Mouse (Mus musculus): Measurements from ENCODE around the gene Sbp.
"Not testable (repeated sequence)": the region's sequence is repeated elsewhere in the genome, so short reads cannot be mapped to it uniquely, and the experiment has no call there.

GRCm38 (mm10) chr17:23947486-23947885, 6.0 kb downstream of the Sbp start:
- TF ChIP-seq CTCF (IDR thresholded peaks at IDR 0.05; ENCODE audit: borderline replicate concordance, insufficient read depth, low read depth, low read length); POLR2A (IDR thresholded peaks at IDR 0.05; ENCODE audit: borderline replicate concordance, insufficient read depth, low read length): not testable (repeated sequence)
